Mouse (Mus musculus) hindbrain, embryonic 13.5 days (tissue): ENCODE measurements at regions not wholly inside any gene's neighbourhood (a gene's known extent, or its start where the extent isn't known, plus 50 kb on each side); places are given as distances from the start of the nearest gene placed in this dataset.

ENCODE experiments used
- ATAC-seq: fragments of 200-750 bp; cut with Nextera tagmentation; 2 replicates; pipeline ENCODE4 v1.8.0; 2017; ENCODE audit warnings: moderate TSS enrichment; ENCODE audit not compliant: low FRiP score
- H3K27ac ChIP-seq: fragments of 300-500 bp; sonication (generic); 2 replicates; pipeline ENCODE4 v1.5.1; 2015; ENCODE audit warnings: inconsistent platforms, mild to moderate bottlenecking, moderate library complexity
- H3K27me3 ChIP-seq: fragments of 300-500 bp; sonication (generic); 2 replicates; pipeline ENCODE4 v1.6.1; 2015; ENCODE audit warnings: mild to moderate bottlenecking, inconsistent platforms
- H3K36me3 ChIP-seq: fragments of 300-500 bp; sonication (generic); 2 replicates; pipeline ENCODE4 v1.6.1; 2015; ENCODE audit warnings: mild to moderate bottlenecking, inconsistent platforms
- H3K4me1 ChIP-seq: fragments of 300-500 bp; sonication (generic); replicated peaks from 2 replicates; pipeline ENCODE4 v1.6.1; 2015; ENCODE audit warnings: inconsistent platforms
- H3K4me2 ChIP-seq: fragments of 300-500 bp; sonication (generic); 2 replicates; pipeline ENCODE4 v1.6.1; 2015; ENCODE audit warnings: inconsistent platforms, mild to moderate bottlenecking, moderate library complexity
- H3K4me3 ChIP-seq: fragments of 300-500 bp; sonication (generic); 2 replicates; pipeline ENCODE4 v1.5.1; 2015; ENCODE audit warnings: mild to moderate bottlenecking, inconsistent platforms
- H3K9ac ChIP-seq: fragments of 300-500 bp; sonication (generic); 2 replicates; pipeline ENCODE4 v1.6.1; 2015; ENCODE audit warnings: mild to moderate bottlenecking, inconsistent platforms
- H3K9me3 ChIP-seq: fragments of 300-500 bp; sonication (generic); 2 replicates; pipeline ENCODE4 v1.6.1; 2016; ENCODE audit warnings: inconsistent platforms
- WGBS: fragments of 180-500 bp; shearing (Covaris S2); methylation state at CpG from one replicate; pipeline ENCODE4 v1.1.7; 2015; 5-methylcytosine and 5-hydroxymethylcytosine counted together

GRCm38 (mm10) chr4:83915871-83916270, 390.5 kb downstream of the Ccdc171 start:
- Histone ChIP-seq H3K9ac (no peak overlapping the region), H3K27ac (no peak overlapping the region), H3K36me3 (no peaks in the 10 kb centered on the region), H3K4me2 (no peak overlapping the region), H3K4me1 (no peaks in the 10 kb centered on the region), H3K9me3 (no peaks in the 10 kb centered on the region), H3K4me3 (no peak overlapping the region), H3K27me3 (no peaks in the 10 kb centered on the region)
- 75% methylated on average over 4 of the region's 4 CpGs for WGBS
- ATAC-seq, result no peak

- WGBS, result 92% methylated on average over 4 of the region's 4 CpGs
- Histone ChIP-seq H3K4me2 (no peak overlapping the region), H3K27ac (no peak overlapping the region), H3K4me3 (no peak overlapping the region), H3K36me3 (no peaks in the 10 kb centered on the region), H3K27me3 (no peaks in the 10 kb centered on the region), H3K9ac (no peak overlapping the region), H3K4me1 (no peaks in the 10 kb centered on the region), H3K9me3 (no peaks in the 10 kb centered on the region)
- no peak for ATAC-seq
Measured at GRCm38 (mm10) chr4:83917009-83917408, 391.7 kb downstream of the Ccdc171 start.

- 78% methylated on average over 3 of the region's 3 CpGs for WGBS
- H3K9me3 ChIP-seq, result no peaks in the 10 kb centered on the region
- ATAC-seq, result no peak
- no peak overlapping the region for H3K27ac ChIP-seq
- no peaks in the 10 kb centered on the region for H3K27me3 ChIP-seq
- H3K36me3 ChIP-seq, result no peaks in the 10 kb centered on the region
- no peak overlapping the region for H3K4me2 ChIP-seq
- H3K9ac ChIP-seq, result no peak overlapping the region
- no peak overlapping the region for H3K4me3 ChIP-seq
- no peaks in the 10 kb centered on the region for H3K4me1 ChIP-seq
Measured at GRCm38 (mm10) chr4:83918093-83918492, 392.7 kb downstream of the Ccdc171 start.

- no peak overlapping the region for H3K27ac ChIP-seq
- no peak overlapping the region for H3K4me2 ChIP-seq
- no peak overlapping the region for H3K9ac ChIP-seq
- H3K9me3 ChIP-seq, result no peaks in the 10 kb centered on the region
- 100% methylated on average over 1 of the region's 1 CpGs for WGBS
- H3K27me3 ChIP-seq, result no peaks in the 10 kb centered on the region
- no peak overlapping the region for H3K4me3 ChIP-seq
- H3K4me1 ChIP-seq, result no peaks in the 10 kb centered on the region
- no peaks in the 10 kb centered on the region for H3K36me3 ChIP-seq
- no peak for ATAC-seq
Measured at GRCm38 (mm10) chr4:83919041-83919440, 393.7 kb downstream of the Ccdc171 start.

- Histone ChIP-seq H3K4me3 (no peak overlapping the region), H3K27me3 (no peaks in the 10 kb centered on the region), H3K4me1 (0 out of 2 replicates have a peak, but pooled peaks cover 5% of the 10 kb centered on the region), H3K9me3 (no peaks in the 10 kb centered on the region; the same call in 1 of the 2 replicates), H3K9ac (no peak overlapping the region), H3K27ac (no peak overlapping the region), H3K36me3 (no peaks in the 10 kb centered on the region), H3K4me2 (no peak overlapping the region)
- 65% methylated on average over 8 of the region's 8 CpGs for WGBS
- no peak for ATAC-seq
Measured at GRCm38 (mm10) chr4:83925118-83925842, 399.9 kb downstream of the Ccdc171 start.

- H3K9ac ChIP-seq, result no peak overlapping the region
- WGBS, result 19% methylated on average over 11 of the region's 11 CpGs
- H3K36me3 ChIP-seq, result no peaks in the 10 kb centered on the region
- no peaks in the 10 kb centered on the region; the same call in 1 of the 2 replicates for H3K9me3 ChIP-seq
- no peak overlapping the region for H3K27ac ChIP-seq
- H3K4me3 ChIP-seq, result no peak overlapping the region
- no peaks in the 10 kb centered on the region for H3K27me3 ChIP-seq
- no peak for ATAC-seq
- no peak overlapping the region for H3K4me2 ChIP-seq
- H3K4me1 ChIP-seq, result 0 out of 2 replicates have a peak, but pooled peaks cover 5% of the 10 kb centered on the region
Measured at GRCm38 (mm10) chr4:83926195-83926731, 400.9 kb downstream of the Ccdc171 start.

GRCm38 (mm10) chr4:83931897-83932654, 406.7 kb downstream of the Ccdc171 start:
- H3K4me3 ChIP-seq, result no peak overlapping the region
- no peak overlapping the region for H3K9ac ChIP-seq
- H3K36me3 ChIP-seq, result no peaks in the 10 kb centered on the region
- 86% methylated on average over 8 of the region's 8 CpGs for WGBS
- no peak overlapping the region for H3K27ac ChIP-seq
- no peak overlapping the region for H3K4me2 ChIP-seq
- no peak for ATAC-seq
- no peaks in the 10 kb centered on the region; the same call in 1 of the 2 replicates for H3K9me3 ChIP-seq
- H3K27me3 ChIP-seq, result no peaks in the 10 kb centered on the region
- no peaks in the 10 kb centered on the region for H3K4me1 ChIP-seq

- no peak for ATAC-seq
- Histone ChIP-seq H3K27ac (no peak overlapping the region), H3K36me3 (no peaks in the 10 kb centered on the region), H3K27me3 (no peaks in the 10 kb centered on the region), H3K4me3 (no peak overlapping the region), H3K4me2 (no peak overlapping the region), H3K9me3 (no peaks in the 10 kb centered on the region), H3K9ac (no peak overlapping the region), H3K4me1 (0 out of 2 replicates have a peak, but pooled peaks cover 3% of the 10 kb centered on the region)
- 84% methylated on average over 9 of the region's 9 CpGs for WGBS
Measured at GRCm38 (mm10) chr4:83941693-83942092, 416.3 kb downstream of the Ccdc171 start.

GRCm38 (mm10) chr4:83949612-83950011, 424.3 kb downstream of the Ccdc171 start:
- H3K36me3 ChIP-seq, result no peaks in the 10 kb centered on the region
- no peaks in the 10 kb centered on the region for H3K27me3 ChIP-seq
- H3K4me2 ChIP-seq, result no peak overlapping the region
- ATAC-seq, result no peak
- H3K9me3 ChIP-seq, result no peaks in the 10 kb centered on the region
- no peaks in the 10 kb centered on the region for H3K4me1 ChIP-seq
- no peak overlapping the region for H3K27ac ChIP-seq
- WGBS, result 99% methylated on average over 2 of the region's 2 CpGs
- H3K4me3 ChIP-seq, result no peak overlapping the region
- no peak overlapping the region for H3K9ac ChIP-seq

GRCm38 (mm10) chr4:83950809-83951409, 425.6 kb downstream of the Ccdc171 start:
- Histone ChIP-seq H3K4me2 (no peak overlapping the region), H3K9ac (no peak overlapping the region), H3K4me3 (no peak overlapping the region), H3K4me1 (no peaks in the 10 kb centered on the region), H3K27me3 (no peaks in the 10 kb centered on the region), H3K36me3 (no peaks in the 10 kb centered on the region), H3K27ac (no peak overlapping the region), H3K9me3 (no peaks in the 10 kb centered on the region)
- ATAC-seq, result no peak
- 71% methylated on average over 10 of the region's 10 CpGs for WGBS

GRCm38 (mm10) chr4:83956252-83956904, 431.0 kb downstream of the Ccdc171 start:
- Histone ChIP-seq H3K9me3 (no peaks in the 10 kb centered on the region), H3K36me3 (no peaks in the 10 kb centered on the region), H3K4me2 (no peak overlapping the region), H3K27me3 (no peaks in the 10 kb centered on the region), H3K9ac (no peak overlapping the region), H3K27ac (no peak overlapping the region), H3K4me3 (no peak overlapping the region), H3K4me1 (no peaks in the 10 kb centered on the region)
- WGBS, result 93% methylated on average over 12 of the region's 12 CpGs
- ATAC-seq, result no peak

- Histone ChIP-seq H3K27me3 (no peaks in the 10 kb centered on the region), H3K9me3 (no peaks in the 10 kb centered on the region), H3K36me3 (no peaks in the 10 kb centered on the region), H3K9ac (no peak overlapping the region), H3K4me1 (no peaks in the 10 kb centered on the region), H3K4me2 (no peak overlapping the region), H3K27ac (no peak overlapping the region), H3K4me3 (no peak overlapping the region)
- WGBS, result 75% methylated on average over 5 of the region's 5 CpGs
- ATAC-seq, result no peak
Measured at GRCm38 (mm10) chr4:83957217-83957692, 431.9 kb downstream of the Ccdc171 start.
